Mouse (Mus musculus): ENCODE measurements at regions not wholly inside any gene's neighbourhood (a gene's known extent, or its start where the extent isn't known, plus 50 kb on each side); places are given as distances from the start of the nearest gene placed in this dataset.
A peak's percentile ranks its signal among the peaks of the same experiment; 100 is the strongest.

DNA sequence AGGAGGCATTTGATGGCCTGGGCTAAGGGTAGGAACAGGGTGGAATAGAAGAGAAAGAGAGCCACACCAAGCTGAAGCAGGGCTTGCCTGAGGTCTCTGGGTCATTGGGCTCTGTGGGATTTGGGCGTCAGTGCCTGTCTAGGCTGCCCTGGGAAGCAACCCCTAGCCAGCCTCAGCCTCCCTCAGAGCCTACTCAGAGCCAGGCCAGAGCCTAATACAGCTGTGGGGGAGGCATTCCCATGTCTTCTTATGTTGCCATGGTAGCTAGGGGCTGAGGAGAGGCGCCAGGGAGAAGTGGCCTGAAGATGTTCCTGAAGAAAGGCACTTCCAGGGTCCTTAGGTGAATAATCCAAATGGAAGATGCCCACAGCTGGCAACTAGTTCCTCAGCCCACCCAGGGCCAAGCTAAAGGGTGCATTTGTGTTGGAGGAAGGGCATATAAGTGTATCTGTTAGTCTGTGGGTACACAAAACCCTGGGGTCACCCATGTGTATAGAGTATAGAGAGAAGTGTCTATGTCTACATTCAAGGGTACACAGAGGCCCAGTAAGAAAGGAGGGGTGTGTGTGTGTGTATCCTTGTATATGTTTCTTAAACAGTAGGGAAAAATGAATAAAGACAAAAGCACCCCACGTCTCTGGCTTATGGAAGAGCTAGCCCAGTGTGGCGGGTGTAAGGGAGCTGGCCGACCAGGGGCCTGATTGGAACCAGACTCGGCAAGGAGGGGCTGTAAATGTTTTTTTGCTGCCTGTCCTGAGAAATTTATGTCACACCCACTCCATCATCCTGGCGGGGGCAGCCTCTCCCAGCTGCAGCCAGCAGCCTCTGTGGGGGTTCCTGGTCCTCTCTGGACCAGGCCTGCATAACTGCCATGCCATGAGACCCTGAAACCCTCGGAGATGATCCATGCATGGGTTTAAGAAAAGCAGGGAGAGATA lies 134.2 kb downstream of the Pja1 start:
- Histone ChIP-seq H3K9ac (replicated peaks; ENCODE audit: low read depth, low read length) (no peak overlapping the region), H3K9me3 (ENCODE audit: control insufficient read depth, low read depth, low read length) (no peaks in the 10 kb centered on the region), H3K36me3 (ENCODE audit: control insufficient read depth, insufficient read depth, low read length) (no peaks in the 10 kb centered on the region), H3K4me1 (ENCODE audit: control insufficient read depth, insufficient read depth, low read length) (no peaks in the 10 kb centered on the region; the same call in 1 of the 2 replicates), H3K4me3 (ENCODE audit: low read depth, low read length) (no peak overlapping the region), H3K27me3 (ENCODE audit: control insufficient read depth, insufficient read depth, low read length) (no peaks in the 10 kb centered on the region), H3K4me2 (replicated peaks; ENCODE audit: low read depth, low read length) (no peak overlapping the region), H3K27ac (ENCODE audit: low read length) (no peak overlapping the region)
- WGBS = 47% methylated on average over 8 of the region's 8 CpGs
- 0 out of 2 replicates have a peak, but pooled peaks have one; percentile 10 for ATAC-seq (ENCODE audit: insufficient number of reproducible peaks, insufficient read depth, low FRiP score, low read depth)

- Histone ChIP-seq H3K9me3 (ENCODE audit: control insufficient read depth, low read depth, low read length) (no peaks in the 10 kb centered on the region), H3K4me1 (ENCODE audit: control insufficient read depth, insufficient read depth, low read length) (no peaks in the 10 kb centered on the region; the same call in 1 of the 2 replicates), H3K27me3 (ENCODE audit: control insufficient read depth, insufficient read depth, low read length) (no peaks in the 10 kb centered on the region), H3K4me2 (replicated peaks; ENCODE audit: low read depth, low read length) (no peak overlapping the region), H3K27ac (ENCODE audit: low read length) (no peak overlapping the region), H3K4me3 (ENCODE audit: low read depth, low read length) (no peak overlapping the region), H3K36me3 (ENCODE audit: control insufficient read depth, insufficient read depth, low read length) (no peaks in the 10 kb centered on the region), H3K9ac (replicated peaks; ENCODE audit: low read depth, low read length) (no peak overlapping the region)
- 45% methylated on average over 8 of the region's 8 CpGs for WGBS
- no peak for ATAC-seq (ENCODE audit: insufficient number of reproducible peaks, insufficient read depth, low FRiP score, low read depth)
These were observed 135.0 kb downstream of the Pja1 start for GRCm38 (mm10) chrX:99335886-99336589.

DNA sequence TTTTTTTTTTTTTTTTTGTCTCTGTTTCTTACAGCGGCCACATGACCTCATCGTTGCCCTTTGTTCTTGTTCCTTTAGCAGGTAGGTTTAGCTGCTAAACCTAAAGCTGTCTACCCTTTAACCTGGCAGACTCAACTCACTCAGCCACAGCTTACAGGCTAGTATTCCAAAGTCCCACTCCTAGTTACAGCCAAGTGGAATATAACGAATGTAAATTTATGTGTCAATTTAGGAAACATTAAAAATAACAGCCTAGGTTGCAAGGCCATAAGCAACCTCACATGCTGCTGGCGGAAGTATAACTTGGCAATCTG lies 138.7 kb downstream of the Pja1 start:
- no peak overlapping the region for H3K4me2 ChIP-seq (replicated peaks; ENCODE audit: low read depth, low read length)
- H3K27me3 ChIP-seq (ENCODE audit: control insufficient read depth, insufficient read depth, low read length) = no peaks in the 10 kb centered on the region
- no peak for ATAC-seq (ENCODE audit: insufficient number of reproducible peaks, insufficient read depth, low FRiP score, low read depth)
- H3K9ac ChIP-seq (replicated peaks; ENCODE audit: low read depth, low read length) = no peak overlapping the region
- 64% methylated on average over 4 of the region's 4 CpGs for WGBS
- H3K36me3 ChIP-seq (ENCODE audit: control insufficient read depth, insufficient read depth, low read length) = no peaks in the 10 kb centered on the region
- no peak overlapping the region for H3K4me3 ChIP-seq (ENCODE audit: low read depth, low read length)
- no peak overlapping the region for H3K27ac ChIP-seq (ENCODE audit: low read length)
- no peaks in the 10 kb centered on the region; the same call in 1 of the 2 replicates for H3K4me1 ChIP-seq (ENCODE audit: control insufficient read depth, insufficient read depth, low read length)
- H3K9me3 ChIP-seq (ENCODE audit: control insufficient read depth, low read depth, low read length) = no peaks in the 10 kb centered on the region

DNA sequence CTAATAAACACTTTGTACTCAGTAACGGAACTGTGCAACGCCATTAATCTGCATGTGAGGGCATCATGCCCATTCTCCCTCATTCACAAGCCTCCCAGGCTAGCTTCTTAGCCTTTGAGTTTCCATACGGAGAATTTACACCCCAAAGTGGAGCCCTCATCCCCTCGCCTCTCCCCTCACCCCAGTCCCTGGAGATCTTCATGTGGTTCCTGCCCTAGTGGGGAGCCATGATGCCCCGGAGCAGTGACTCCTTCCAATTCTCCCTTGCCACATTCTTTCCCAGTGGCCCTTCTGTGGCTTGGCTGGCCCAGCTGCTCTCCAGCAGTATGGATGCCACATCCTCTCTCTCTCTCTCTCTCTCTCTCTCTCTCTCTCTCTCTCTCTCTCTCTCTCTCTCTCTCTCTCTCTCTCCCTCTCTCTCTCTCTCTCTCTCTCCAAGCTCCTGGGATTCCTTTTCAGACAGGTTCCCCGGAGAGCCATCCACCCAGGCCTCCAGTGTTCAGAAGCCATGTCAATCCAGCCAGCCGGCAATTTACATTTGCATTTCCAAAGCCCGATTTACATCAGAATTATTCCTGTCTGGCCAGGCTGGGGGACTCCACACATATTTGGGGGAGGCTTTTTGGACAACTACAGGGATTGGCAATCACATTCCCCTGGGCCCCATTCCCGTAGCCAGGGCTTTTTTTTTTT lies 139.2 kb downstream of the Pja1 start:
- 68% methylated on average over 9 of the region's 9 CpGs for WGBS

DNA sequence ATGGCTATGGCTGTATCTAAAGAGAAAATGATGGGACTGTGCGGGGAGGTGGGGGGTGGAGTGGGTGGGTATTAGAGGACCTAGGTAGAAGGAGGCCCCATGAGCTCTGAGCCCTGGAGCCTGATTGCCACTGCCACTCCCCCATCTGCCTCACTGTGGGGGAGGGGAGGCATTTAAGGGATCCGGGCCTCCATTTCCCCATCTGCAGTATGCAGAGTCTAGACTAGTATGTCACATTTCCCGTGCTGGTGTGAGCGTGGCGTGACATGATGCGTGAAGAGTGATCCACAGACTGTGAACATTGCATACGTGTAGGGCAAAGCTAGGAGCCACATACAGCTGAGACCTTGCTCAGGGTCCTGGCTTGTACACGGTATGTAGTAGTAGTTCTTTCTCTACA lies 140.7 kb downstream of the Pja1 start:
- no peak for ATAC-seq (ENCODE audit: insufficient number of reproducible peaks, insufficient read depth, low FRiP score, low read depth)
- Histone ChIP-seq H3K27ac (ENCODE audit: low read length) (no peak overlapping the region), H3K36me3 (ENCODE audit: control insufficient read depth, insufficient read depth, low read length) (no peaks in the 10 kb centered on the region), H3K9me3 (ENCODE audit: control insufficient read depth, low read depth, low read length) (no peaks in the 10 kb centered on the region), H3K4me2 (replicated peaks; ENCODE audit: low read depth, low read length) (no peak overlapping the region), H3K4me3 (ENCODE audit: low read depth, low read length) (no peak overlapping the region), H3K27me3 (ENCODE audit: control insufficient read depth, insufficient read depth, low read length) (peaks cover 4% of the 10 kb centered on the region; the same call in 1 of the 2 replicates), H3K4me1 (ENCODE audit: control insufficient read depth, insufficient read depth, low read length) (no peaks in the 10 kb centered on the region), H3K9ac (replicated peaks; ENCODE audit: low read depth, low read length) (no peak overlapping the region)
- WGBS = 93% methylated on average over 8 of the region's 8 CpGs

More for the DNA sequence above, 139.2 kb downstream of the Pja1 start:
- no peaks in the 10 kb centered on the region for H3K9me3 ChIP-seq (ENCODE audit: control insufficient read depth, low read depth, low read length)
- H3K4me2 ChIP-seq (replicated peaks; ENCODE audit: low read depth, low read length) = no peak overlapping the region
- no peaks in the 10 kb centered on the region for H3K4me1 ChIP-seq (ENCODE audit: control insufficient read depth, insufficient read depth, low read length)
- peaks cover 2% of the 10 kb centered on the region; the same call in 1 of the 2 replicates for H3K27me3 ChIP-seq (ENCODE audit: control insufficient read depth, insufficient read depth, low read length)
- ATAC-seq (ENCODE audit: insufficient number of reproducible peaks, insufficient read depth, low FRiP score, low read depth) = no peak
- H3K4me3 ChIP-seq (ENCODE audit: low read depth, low read length) = no peak overlapping the region
- no peak overlapping the region for H3K27ac ChIP-seq (ENCODE audit: low read length)
- no peaks in the 10 kb centered on the region for H3K36me3 ChIP-seq (ENCODE audit: control insufficient read depth, insufficient read depth, low read length)
- H3K9ac ChIP-seq (replicated peaks; ENCODE audit: low read depth, low read length) = no peak overlapping the region

- Histone ChIP-seq H3K9ac (replicated peaks; ENCODE audit: low read depth, low read length) (no peak overlapping the region), H3K4me2 (replicated peaks; ENCODE audit: low read depth, low read length) (no peak overlapping the region), H3K9me3 (ENCODE audit: control insufficient read depth, low read depth, low read length) (no peaks in the 10 kb centered on the region), H3K27ac (ENCODE audit: low read length) (no peak overlapping the region), H3K4me1 (ENCODE audit: control insufficient read depth, insufficient read depth, low read length) (0 out of 2 replicates have a peak, but pooled peaks cover 4% of the 10 kb centered on the region), H3K4me3 (ENCODE audit: low read depth, low read length) (no peak overlapping the region), H3K27me3 (ENCODE audit: control insufficient read depth, insufficient read depth, low read length) (peaks cover 4% of the 10 kb centered on the region; the same call in 1 of the 2 replicates), H3K36me3 (ENCODE audit: control insufficient read depth, insufficient read depth, low read length) (no peaks in the 10 kb centered on the region)
- ATAC-seq (ENCODE audit: insufficient number of reproducible peaks, insufficient read depth, low FRiP score, low read depth) = no peak
- 65% methylated on average over 4 of the region's 4 CpGs for WGBS
These were observed 142.5 kb downstream of the Pja1 start for GRCm38 (mm10) chrX:99328576-99328975.

- H3K4me1 ChIP-seq (ENCODE audit: control insufficient read depth, insufficient read depth, low read length) = 0 out of 2 replicates have a peak, but pooled peaks cover 4% of the 10 kb centered on the region
- H3K9ac ChIP-seq (replicated peaks; ENCODE audit: low read depth, low read length) = no peak overlapping the region
- peak; percentile 66; the same call in 1 of the 2 replicates for ATAC-seq (ENCODE audit: insufficient number of reproducible peaks, insufficient read depth, low FRiP score, low read depth)
- H3K27ac ChIP-seq (ENCODE audit: low read length) = peak overlapping the region; percentile 33; the same call in 1 of the 2 replicates
- H3K27me3 ChIP-seq (ENCODE audit: control insufficient read depth, insufficient read depth, low read length) = peaks cover 4% of the 10 kb centered on the region; the same call in 1 of the 2 replicates
- H3K36me3 ChIP-seq (ENCODE audit: control insufficient read depth, insufficient read depth, low read length) = no peaks in the 10 kb centered on the region
- 35% methylated on average over 7 of the region's 7 CpGs for WGBS
- H3K4me3 ChIP-seq (ENCODE audit: low read depth, low read length) = no peak overlapping the region
- H3K9me3 ChIP-seq (ENCODE audit: control insufficient read depth, low read depth, low read length) = no peaks in the 10 kb centered on the region
- H3K4me2 ChIP-seq (replicated peaks; ENCODE audit: low read depth, low read length) = no peak overlapping the region
These were observed 144.9 kb downstream of the Pja1 start for GRCm38 (mm10) chrX:99326167-99326566.

DNA sequence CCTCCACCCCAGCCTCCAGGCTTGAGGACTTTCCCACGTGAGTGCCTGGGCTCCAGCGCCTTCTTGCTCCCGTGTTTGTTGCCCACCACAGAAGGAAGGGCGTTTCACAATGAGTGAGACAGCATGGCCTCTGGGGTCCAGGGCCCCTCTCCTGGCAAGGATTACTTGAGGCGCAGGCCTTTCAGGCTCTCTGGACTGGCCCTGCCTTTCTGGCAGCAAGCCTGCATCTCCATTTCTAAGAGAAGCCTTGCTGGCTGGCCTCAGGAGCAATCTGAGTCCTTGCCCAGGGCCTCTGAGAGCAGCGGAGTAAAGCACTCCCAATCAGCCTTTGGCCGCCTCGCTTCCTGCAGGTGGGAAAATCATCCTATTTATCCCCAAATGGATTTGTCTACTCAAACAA lies 145.6 kb downstream of the Pja1 start:
- 0 out of 2 replicates have a peak, but pooled peaks cover 4% of the 10 kb centered on the region for H3K4me1 ChIP-seq (ENCODE audit: control insufficient read depth, insufficient read depth, low read length)
- peak overlapping the region; percentile 53; the same call in 1 of the 2 replicates for H3K27ac ChIP-seq (ENCODE audit: low read length)
- 54% methylated on average over 8 of the region's 8 CpGs for WGBS
- no peak overlapping the region for H3K4me2 ChIP-seq (replicated peaks; ENCODE audit: low read depth, low read length)
- ATAC-seq (ENCODE audit: insufficient number of reproducible peaks, insufficient read depth, low FRiP score, low read depth) = no peak
- H3K36me3 ChIP-seq (ENCODE audit: control insufficient read depth, insufficient read depth, low read length) = no peaks in the 10 kb centered on the region
- peaks cover 4% of the 10 kb centered on the region; the same call in 1 of the 2 replicates for H3K27me3 ChIP-seq (ENCODE audit: control insufficient read depth, insufficient read depth, low read length)
- H3K9me3 ChIP-seq (ENCODE audit: control insufficient read depth, low read depth, low read length) = no peaks in the 10 kb centered on the region
- H3K9ac ChIP-seq (replicated peaks; ENCODE audit: low read depth, low read length) = no peak overlapping the region
- H3K4me3 ChIP-seq (ENCODE audit: low read depth, low read length) = no peak overlapping the region

All from stomach, embryonic 14.5 days (tissue).